Mouse (Mus musculus) spleen, adult 10 weeks (tissue): Measurements from ENCODE around the gene Gtf3c4. TPM values are rescaled to one million over a fixed set of nuclear protein-coding genes. Genes with fewer than 3 reads are reported as not detected.

Experiments used
- polyA plus RNA-seq: library from polyadenylated mRNA; stranded (reverse); fragments of 350-450 nt; fragmentation: Illumina TruSeq; extraction: RNeasy Lipid Tissue Mini Kit (QIAGEN cat#74804); gene quantifications from one replicate; pipeline ENCODE4 v1.2.3, GENCODE M21; 2015; ENCODE audit warnings: low replicate concordance; ENCODE audit not compliant: insufficient read depth

Gtf3c4 gene
- 14.2 TPM for polyA plus RNA-seq

DNA sequence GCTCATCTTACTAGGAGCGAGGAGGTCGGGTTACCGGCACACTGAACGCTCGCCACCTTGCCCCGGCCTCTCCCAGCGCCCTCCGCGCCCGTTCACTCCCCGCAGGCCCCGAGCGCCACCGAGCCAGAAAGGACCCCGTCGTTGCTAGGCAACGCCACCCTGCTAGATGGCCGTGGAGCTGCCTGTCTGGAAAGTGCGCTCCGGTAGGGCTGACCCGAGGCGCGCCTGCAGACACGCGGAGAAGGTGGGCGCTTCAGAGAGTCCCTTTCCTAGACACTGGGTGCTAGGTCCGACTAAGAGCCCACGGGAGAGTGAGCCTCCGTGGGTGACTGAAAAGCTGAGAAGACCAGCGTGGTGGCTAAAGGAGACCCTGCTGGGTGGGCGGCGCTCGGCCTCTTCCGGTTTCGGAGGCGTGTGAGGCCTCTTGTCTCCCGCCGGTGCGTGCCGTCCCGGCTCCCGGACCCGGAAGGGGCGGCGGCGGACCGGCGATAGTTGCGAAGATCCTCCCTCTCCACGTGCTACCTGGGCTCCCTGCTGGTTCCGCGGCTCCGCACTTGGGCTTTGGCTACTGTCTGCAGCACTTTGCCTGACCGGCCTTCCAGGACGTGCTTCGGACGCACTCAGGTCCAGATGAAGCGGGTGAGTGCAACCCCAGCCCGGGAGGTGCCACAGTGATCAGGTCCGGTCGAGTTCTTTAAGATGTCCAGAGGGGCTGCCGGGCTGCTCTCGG is at the start of gene Gtf3c4, which contains the start of gene Ddx31:
Gene Gtf3c4, minus strand, starts transcription at position 139 of the 730 bp plus-strand sequence.
Gene Ddx31, plus strand, starts transcription at position 185 of the 730 bp plus-strand sequence.

Other genes with a start within 250 kb of the Gtf3c4 start
- gene Gfi1b, start 218.4 kb downstream of the Gtf3c4 start, polyA plus RNA-seq, result 1.8 TPM
- 22.5 TPM for gene Tsc1, start 199.1 kb downstream of the Gtf3c4 start, polyA plus RNA-seq
- gene Spaca9, start 140.6 kb downstream of the Gtf3c4 start, polyA plus RNA-seq, result 1.1 TPM
- 0.77 TPM for gene Ak8, start 140.2 kb downstream of the Gtf3c4 start, polyA plus RNA-seq
- gene Ddx31, start within 50 bp of the Gtf3c4 start, polyA plus RNA-seq, result 13.1 TPM
- not detected for gene Barhl1, start 76.3 kb upstream of the Gtf3c4 start, polyA plus RNA-seq
- gene Cfap77, start 214.7 kb upstream of the Gtf3c4 start, polyA plus RNA-seq, result not detected
- gene Ttf1, start 219.9 kb upstream of the Gtf3c4 start, polyA plus RNA-seq, result 37.1 TPM